Mouse (Mus musculus): ENCODE results near the gene Tex9.
"Not testable (repeated sequence)": the region's sequence is repeated elsewhere in the genome, so short reads cannot be mapped to it uniquely, and the experiment has no call there.

GRCm38 (mm10) chr9:72454281-72454680 is 37.7 kb downstream of the Tex9 start:
- not testable (repeated sequence) for TF ChIP-seq POLR2A (IDR thresholded peaks at IDR 0.05; ENCODE audit: borderline replicate concordance, control insufficient read depth, low read depth, low read length); CTCF (IDR thresholded peaks at IDR 0.05; ENCODE audit: control insufficient read depth, insufficient read depth, low read length)

All from bone marrow, adult 2 months (tissue).